Mouse (Mus musculus): ENCODE measurements at regions not wholly inside any gene's neighbourhood (a gene's known extent, or its start where the extent isn't known, plus 50 kb on each side); places are given as distances from the start of the nearest gene placed in this dataset.

DNA sequence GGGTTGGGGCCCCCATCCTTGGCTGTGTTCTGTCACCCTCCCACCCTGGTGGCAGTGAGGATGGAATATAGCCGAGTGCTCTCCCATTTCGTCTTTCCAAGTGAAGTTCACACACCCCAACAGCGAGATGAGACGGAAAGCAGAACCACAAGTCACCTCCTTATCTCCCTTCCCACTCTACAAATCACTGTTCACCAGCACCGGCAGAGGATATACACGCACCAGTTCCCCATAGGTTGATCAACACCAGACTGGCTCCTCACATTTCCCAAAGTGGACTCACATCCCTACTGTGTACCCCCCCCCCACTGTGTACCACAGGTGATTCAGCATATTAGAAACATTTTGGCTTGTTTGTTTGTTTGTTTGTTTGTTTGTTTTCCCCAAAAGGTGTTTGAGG is 272.7 kb upstream of the Spred2 start:
- TF ChIP-seq CTCF (IDR thresholded peaks at IDR 0.05; ENCODE audit: borderline replicate concordance, insufficient read depth, low read length) (no peak), POLR2A (IDR thresholded peaks at IDR 0.05; ENCODE audit: low read depth, low read length) (no peak)

All from embryonic fibroblast, embryonic 13.5 days (primary cell).